Mouse (Mus musculus): ENCODE data around the gene Igf2. TPM values are rescaled to one million over a fixed set of nuclear protein-coding genes. Genes with fewer than 3 reads are reported as not detected.
A peak's percentile ranks its signal among the peaks of the same experiment; 100 is the strongest.

Igf2 gene
- total RNA-seq (2021): 10 to 100 TPM; 87.0 to 98.1 TPM
- long read RNA-seq, experiment 1: 0 reads
- long read RNA-seq, experiment 2, partial matches to known transcripts: 10 of 11 reads
- long read RNA-seq, experiment 2, other reads (novel, unspliced or antisense): 0 of 11 reads

DNA sequence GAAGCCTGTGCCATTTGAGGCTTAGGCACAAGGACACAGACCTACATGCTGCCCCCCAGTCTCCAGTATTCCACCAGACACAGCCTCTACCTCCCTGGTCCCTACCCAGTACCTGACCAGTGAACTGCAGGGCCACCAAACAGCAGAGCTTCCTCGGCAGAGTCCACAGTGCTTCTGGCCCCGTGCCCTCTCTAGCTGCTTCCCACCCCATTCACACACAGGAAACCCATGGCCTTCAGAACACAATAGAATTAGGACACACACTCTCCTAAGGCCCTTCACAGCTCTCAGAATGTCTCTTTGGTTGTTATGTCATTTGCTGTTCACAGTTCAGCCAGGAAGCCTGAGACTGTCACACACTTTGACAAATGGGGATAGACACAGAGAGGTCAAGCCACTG, at the start of gene Igf2:
TSS of gene Igf2 (minus strand) at position 158 of the 400 bp plus-strand sequence.
- intact Hi-C loops (cut with DNase I): no loop called here
- no peak for DNase-seq

DNA sequence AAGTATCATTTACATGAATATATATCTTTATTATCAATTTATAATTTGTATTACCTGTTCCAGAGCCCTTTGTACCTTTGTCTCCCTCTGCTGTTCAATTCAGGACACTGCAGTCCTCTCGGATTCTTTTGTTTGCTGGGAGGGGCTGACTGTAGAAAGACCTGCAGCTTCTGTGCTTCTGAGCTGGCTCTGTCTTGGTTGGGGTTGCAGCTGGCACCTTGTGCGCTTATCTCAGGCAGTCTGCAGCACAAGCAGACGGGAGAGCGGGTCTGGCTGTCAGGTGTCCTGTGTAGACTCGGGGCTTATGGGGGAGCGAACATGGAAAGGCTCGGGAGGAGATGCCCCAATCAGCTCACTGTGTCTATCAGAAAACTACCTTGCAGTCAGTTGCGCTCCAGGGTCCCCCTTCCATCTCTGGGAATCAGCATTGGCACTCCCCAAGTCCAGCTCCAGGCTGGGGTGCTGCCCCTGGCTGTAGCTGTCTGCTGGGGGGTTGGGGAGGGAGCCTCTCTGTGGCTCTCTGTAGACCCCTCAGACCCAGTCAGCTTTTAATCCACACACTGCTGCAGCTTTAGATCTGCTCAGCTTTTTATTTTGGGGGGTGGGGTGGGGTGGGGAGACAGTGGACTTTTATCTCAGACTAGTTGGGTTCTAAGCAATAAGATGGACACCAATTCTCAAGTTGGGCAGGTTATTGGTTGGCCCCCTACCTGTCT, 48.3 kb upstream of the Igf2 start:
- DNase-seq: no peak
- intact Hi-C loops (cut with DNase I): loop anchor here (5.0 kb wide), 1 partner anchor 103 kb away; no protein-coding TSS in a partner anchor

DNA sequence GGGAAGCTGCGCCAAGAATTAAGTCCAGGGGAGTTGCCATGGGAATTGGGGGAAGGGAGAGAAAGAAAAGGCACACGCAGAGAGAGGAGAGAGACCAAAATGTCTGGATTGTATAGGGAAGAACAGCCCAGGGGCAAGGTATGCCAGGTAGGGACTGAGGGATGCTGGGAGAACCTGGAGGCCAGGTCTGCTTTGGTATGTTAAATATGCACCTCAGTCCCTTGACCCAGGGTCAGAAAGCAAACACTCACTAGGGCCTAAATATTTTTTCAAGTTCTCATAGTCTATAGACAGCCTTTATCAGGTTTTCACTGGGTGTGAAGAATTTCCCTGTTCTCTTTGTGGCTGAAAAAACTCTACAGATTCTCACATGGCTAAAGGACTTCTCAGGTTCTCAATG, 40.3 kb upstream of the Igf2 start:
- intact Hi-C loops (cut with DNase I): no loop called here

DNA sequence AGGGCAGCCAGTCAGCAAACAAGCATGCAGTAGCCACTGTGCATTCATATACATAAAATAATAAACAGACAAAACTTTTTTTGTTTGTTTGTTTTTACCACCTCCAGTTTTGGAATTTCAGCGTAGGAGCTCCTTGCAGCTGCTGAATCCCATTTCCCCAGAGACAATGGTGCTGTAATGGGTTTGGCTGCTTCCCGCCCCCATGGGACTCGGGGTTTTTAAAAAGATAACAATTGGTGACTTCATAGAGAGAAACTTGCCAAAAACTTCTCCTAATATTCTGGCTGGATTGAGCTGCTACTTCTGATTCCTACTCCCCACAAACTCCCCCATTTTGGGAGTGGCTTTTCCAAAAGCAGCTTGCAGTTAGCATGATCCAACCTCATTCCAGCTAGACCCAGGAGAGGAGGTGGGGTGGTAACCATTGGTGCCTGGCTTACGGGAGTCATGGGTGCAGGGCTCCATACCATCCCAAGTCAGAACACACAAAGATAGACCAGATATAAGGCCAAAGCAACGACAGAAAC, 32.8 kb upstream of the Igf2 start:
- intact Hi-C loops (cut with DNase I): no loop called here
- DNase-seq: peak; percentile 54 to 57

More for the DNA sequence above, 40.3 kb upstream of the Igf2 start:
- no peak for DNase-seq

GRCm38 (mm10) chr7:142678611-142679010, 12.0 kb upstream of the Igf2 start:
- DNase-seq: peak in 1 of 2 experiments; percentile 46
- intact Hi-C loops (cut with DNase I): loop anchor here (5.0 kb wide), 1 partner anchor 361 kb away; no protein-coding TSS in a partner anchor

GRCm38 (mm10) chr7:142675644-142676043, 9.0 kb upstream of the Igf2 start:
- DNase-seq: no peak
- intact Hi-C loops (cut with DNase I): loop anchor here (1.0 to 5.0 kb wide), 2 partner anchors 137 to 358 kb away; no protein-coding TSS in a partner anchor

- DNase-seq: no peak
- intact Hi-C loops (cut with DNase I): loop anchor here (1.0 to 5.0 kb wide), 2 partner anchors 137 to 358 kb away; no protein-coding TSS in a partner anchor
These were observed 8.5 kb upstream of the Igf2 start for GRCm38 (mm10) chr7:142675141-142675540.

GRCm38 (mm10) chr7:142672120-142672519, 5.5 kb upstream of the Igf2 start:
- intact Hi-C loops (cut with DNase I): no loop called here

GRCm38 (mm10) chr7:142671067-142671466, 4.5 kb upstream of the Igf2 start:
- intact Hi-C loops (cut with DNase I): loop anchor here (1.0 kb wide), 1 partner anchor 61 kb away; no protein-coding TSS in a partner anchor
- DNase-seq: no peak

More at GRCm38 (mm10) chr7:142672120-142672519, 5.5 kb upstream of the Igf2 start:
- DNase-seq: no peak

GRCm38 (mm10) chr7:142669751-142670625, 3.4 kb upstream of the Igf2 start, which contains the start of gene Gm49394:
Gene Gm49394 (minus strand): TSS chr7:142669942.
- DNase-seq: no peak
- intact Hi-C loops (cut with DNase I): no loop called here

DNA sequence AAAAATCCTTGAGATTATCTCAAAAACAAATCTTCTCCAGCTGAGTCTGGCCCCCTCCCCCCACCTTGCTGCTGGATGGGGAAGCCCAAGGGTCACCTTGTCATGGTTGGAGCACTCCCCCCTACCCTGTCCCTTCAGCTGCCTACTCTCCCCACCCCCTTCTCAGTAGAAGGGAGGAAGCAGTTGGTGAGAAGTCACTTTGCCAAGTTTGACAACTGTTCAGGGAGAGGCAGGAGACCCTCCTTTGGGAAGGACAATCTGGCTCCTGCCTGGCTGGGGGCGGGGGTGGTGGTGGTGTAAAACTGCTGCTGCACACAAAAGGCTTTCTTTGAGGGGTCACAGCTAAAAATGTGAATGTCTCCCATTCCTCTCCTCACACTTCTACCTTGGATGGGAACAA, 1.7 kb upstream of the Igf2 start:
- intact Hi-C loops (cut with DNase I): no loop called here
- no peak for DNase-seq

DNA sequence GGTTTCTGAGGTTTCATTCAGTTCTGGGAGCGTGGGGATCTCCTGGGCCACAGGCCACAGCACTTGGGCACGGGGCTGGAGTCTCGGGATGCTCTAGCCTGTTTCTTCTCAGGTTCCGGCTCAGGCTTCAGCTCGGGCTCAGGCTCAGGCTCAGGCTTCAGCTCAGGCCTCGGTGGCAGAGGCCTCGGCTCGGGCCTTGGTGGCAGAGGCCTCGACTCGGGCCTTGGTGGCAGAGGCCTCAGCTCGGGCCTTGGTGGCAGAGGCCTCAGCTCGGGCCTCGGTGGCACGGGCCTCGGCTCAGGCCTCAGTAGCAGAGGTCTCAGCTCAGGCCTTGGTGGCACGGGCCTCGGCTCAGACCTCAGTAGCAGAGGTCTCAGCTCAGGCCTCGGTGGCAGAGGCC, 905 bp upstream of the Igf2 start:
- intact Hi-C loops (cut with DNase I): no loop called here
- DNase-seq: no peak

GRCm38 (mm10) chr7:142666109-142666508, 507 bp downstream of the Igf2 start:
- intact Hi-C loops (cut with DNase I): no loop called here
- DNase-seq: no peak

- DNase-seq: no peak
- intact Hi-C loops (cut with DNase I): no loop called here
These were observed 1.3 kb downstream of the Igf2 start for GRCm38 (mm10) chr7:142665364-142665763.

DNA sequence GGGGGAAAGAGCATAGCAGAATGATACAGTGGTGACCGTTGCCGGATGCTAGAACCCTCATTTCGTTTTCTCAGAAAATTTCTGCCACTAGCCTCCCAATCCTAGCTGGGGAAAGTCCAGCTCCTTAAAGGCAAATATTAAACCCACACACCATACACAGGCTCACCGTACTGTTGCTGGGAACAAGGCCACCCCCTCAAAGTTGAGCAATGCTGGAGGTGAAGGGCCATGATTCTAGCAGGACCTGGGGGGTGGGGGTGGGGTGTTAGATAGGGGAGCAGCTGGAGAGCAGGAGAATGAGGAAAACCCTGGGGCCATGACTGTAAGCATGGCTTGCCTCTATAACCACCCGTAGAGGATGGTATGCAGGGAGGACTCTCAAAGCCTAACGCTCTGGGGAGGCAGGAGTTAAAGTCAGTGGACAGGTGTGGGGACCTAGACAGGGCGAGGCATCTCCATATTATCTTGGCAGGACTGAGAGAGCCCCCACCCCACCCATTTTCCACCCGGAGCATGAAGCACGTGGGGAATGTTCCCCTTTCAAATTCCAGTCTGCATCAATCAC, 2.1 kb downstream of the Igf2 start:
- intact Hi-C loops (cut with DNase I): no loop called here
- DNase-seq: no peak

GRCm38 (mm10) chr7:142663931-142664421, 2.6 kb downstream of the Igf2 start:
- DNase-seq: no peak
- intact Hi-C loops (cut with DNase I): no loop called here

DNA sequence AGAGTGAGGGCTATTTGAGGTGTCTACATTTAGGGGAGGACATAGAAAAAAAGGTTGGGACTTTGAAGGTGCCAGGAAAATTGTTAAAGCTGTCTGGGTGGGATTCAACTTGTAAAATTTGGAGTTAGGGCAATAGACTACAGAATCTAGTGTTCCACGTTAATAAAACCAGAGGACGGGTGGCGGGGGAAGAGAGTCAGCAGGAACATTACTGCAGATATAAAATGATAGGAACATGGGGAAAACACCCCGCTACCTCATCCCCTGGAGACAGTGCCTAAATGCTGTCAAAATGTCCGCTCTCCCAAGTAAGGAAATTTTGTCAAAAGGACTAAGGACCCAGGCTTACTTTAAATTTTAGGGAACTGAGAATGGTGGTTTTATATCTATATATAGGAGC, 3.5 kb downstream of the Igf2 start:
- no peak for DNase-seq
- intact Hi-C loops (cut with DNase I): no loop called here

GRCm38 (mm10) chr7:142661811-142662210, 4.8 kb downstream of the Igf2 start:
- intact Hi-C loops (cut with DNase I): no loop called here
- DNase-seq: no peak

GRCm38 (mm10) chr7:142661046-142661445, 5.6 kb downstream of the Igf2 start:
- intact Hi-C loops (cut with DNase I): no loop called here
- no peak for DNase-seq

- intact Hi-C loops (cut with DNase I): no loop called here
- no peak for DNase-seq
These were observed 6.0 kb downstream of the Igf2 start for GRCm38 (mm10) chr7:142660651-142660945.

All from gastrocnemius, postnatal 36 days (tissue).